Mouse (Mus musculus) ES-Bruce4 (cell line): ENCODE measurements at regions not wholly inside any gene's neighbourhood (a gene's known extent, or its start where the extent isn't known, plus 50 kb on each side); places are given as distances from the start of the nearest gene placed in this dataset.

ENCODE experiments used
- CTCF ChIP-seq: IDR thresholded peaks from one replicate; pipeline ENCODE4 v1.8.1; 2011; ENCODE audit warnings: low read depth, low read length
- EP300 ChIP-seq: IDR thresholded peaks from 2 replicates; pipeline ENCODE4 v1.6.1; 2011; ENCODE audit warnings: low read depth, low read length; ENCODE audit not compliant: insufficient read depth

- TF ChIP-seq CTCF (no peak), EP300 (no peak)
These were observed 220.9 kb downstream of the Icos start for GRCm38 (mm10) chr1:61198549-61199062.
